Mouse (Mus musculus) monocyte, adult 5-6 weeks (primary cell): Measurements from ENCODE around the gene Slit1. TPM values are rescaled to one million over a fixed set of nuclear protein-coding genes. Genes with fewer than 3 reads are reported as not detected.
A peak's percentile ranks its signal among the peaks of the same experiment; 100 is the strongest.

Source experiments
- ATAC-seq: fragments of 153-309, 156-312 bp; replicated peaks from 2 replicates; pipeline ENCODE4 v1.8.0; 2017; ENCODE audit warnings: mild to moderate bottlenecking; ENCODE audit not compliant: low TSS enrichment, insufficient number of reproducible peaks, severe bottlenecking, poor library complexity, low FRiP score
- total RNA-seq: library from RNA; stranded (forward); fragments of 200-1000, 200-491, 200-594 nt; gene quantifications from 3 replicates; pipeline ENCODE4 v1.2.3, GENCODE M21; 2017

Gene Slit1
- total RNA-seq, 1 experiment from 2014 or later: not detected

GRCm38 (mm10) chr19:41665941-41666340 is 77.5 kb downstream of the Slit1 start:
- ATAC-seq: no peak

DNA sequence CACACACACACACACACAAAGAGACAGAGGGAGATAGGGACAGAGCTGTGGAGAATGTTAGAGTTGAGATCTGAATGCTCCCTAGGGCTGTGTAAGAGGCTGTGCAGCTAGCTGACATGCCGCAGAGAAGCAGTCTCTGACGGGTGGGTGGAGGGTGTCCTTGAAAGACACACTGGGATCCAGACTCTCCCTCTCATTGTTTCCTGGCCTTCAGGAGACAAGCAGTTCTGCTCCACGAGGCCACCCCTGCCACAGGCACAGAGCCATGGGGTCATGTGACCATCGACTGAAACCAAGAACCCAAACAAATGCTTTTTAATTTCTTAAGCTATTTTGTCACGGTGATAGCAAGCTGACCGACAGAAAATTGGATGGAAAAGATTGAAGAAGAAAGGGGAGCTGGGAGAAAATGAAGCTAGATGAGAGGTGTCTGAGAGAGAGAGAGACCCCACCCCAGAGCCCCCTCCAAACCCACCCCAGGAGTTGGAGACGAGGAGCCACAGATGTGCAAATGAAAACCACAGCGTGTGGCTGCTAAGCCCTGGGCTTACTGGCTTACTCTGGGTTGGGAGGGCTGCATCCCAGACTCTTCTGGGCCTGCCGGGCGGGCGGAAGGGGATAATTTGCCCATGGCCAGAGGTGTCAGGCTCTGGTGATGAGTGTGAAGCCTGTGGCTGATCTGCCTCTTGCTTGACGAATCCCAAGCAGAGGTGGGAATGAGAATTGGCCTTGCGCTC is 79.8 kb downstream of the Slit1 start:
- ATAC-seq: no peak

DNA sequence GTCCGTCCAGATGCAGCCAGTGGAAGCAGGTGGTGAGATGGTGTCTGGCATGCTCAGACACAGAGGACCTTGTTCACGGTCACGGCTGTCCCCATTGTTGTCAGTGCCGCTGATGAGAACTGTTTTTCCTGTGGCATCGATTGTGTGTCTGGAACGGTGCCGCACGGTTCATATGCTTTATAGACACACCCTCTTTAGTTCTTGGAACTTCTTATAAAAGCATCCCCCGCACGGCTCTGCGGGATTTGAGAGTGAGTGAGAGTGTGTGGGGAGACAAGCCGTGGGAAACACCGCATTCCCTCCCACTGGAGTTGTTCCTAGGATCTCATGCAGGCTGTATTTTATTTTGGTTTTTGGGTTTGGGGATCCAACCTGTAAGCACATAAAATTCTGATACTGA is 82.0 kb downstream of the Slit1 start:
- ATAC-seq: no peak

DNA sequence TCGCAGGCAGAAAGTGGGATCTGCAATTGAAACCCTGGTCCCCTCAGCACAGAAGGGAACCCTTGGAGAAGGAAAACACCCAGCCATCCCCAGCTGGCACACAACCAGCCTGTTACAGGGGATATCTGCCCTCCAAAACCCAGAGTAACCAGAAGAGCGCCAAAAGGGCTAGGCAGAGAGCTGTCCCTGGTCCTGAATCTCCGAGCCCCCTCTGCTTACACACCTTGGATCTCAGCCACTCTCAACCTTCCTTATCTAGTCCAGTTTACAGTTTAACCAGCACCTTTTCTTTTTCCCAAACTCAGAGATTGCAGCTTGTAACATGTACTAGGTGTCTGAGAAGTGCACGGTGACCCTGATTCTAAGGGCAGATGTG is 82.5 kb downstream of the Slit1 start:
- ATAC-seq: no peak

DNA sequence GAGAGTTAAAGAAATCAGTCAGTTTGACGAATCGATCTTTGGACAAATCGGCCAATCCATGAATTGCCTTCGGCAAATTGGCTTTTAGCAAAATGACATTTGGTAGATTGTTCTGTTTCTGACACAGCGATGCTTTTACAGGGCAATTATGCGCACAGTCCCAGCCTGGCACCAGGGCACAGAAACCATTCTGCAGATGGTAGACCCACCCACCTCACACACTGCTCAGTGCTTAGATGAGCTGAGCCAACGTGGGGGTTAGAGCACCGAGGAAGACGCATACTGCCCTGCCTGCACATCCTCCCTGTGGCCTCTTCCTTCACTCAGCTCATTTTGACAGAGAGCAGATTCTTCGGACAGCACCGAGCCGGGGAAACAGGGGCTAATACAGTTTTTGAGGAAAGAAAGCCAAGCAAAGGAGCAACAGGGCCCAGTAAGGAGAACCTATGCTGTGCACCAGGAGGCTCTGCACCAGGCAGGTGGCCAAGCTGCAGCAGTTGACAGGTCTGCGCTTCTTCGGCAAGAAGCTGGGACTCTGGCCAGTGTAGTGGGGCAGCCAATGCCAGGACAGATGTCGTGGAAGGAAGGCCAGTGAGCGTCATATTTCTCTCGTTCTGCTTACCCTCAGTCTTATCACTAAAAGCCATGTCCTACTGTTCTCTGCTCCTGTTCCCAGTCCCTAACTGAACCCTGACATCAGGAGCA is 83.0 kb downstream of the Slit1 start:
- ATAC-seq: no peak

DNA sequence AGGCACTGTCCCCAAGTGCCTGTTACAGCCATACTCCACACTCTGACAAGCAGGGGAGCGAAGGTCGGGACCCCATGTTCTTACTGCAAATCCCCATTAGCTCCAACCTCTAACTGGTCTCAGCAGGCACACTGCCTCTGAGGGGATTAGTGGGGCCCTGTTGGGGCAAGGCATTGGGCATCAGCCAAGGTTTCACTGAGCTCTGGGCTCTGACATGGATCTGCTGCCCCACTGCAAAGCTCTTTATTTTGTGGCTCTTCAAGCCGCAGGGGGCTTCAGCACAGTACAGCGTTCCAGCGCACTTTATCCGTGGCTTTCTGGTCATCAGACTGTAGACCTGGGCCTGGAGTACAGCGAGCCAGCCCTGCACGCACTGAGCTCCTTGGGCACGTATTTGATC is 86.0 kb downstream of the Slit1 start:
- no peak for ATAC-seq

- no peak for ATAC-seq
Measured at GRCm38 (mm10) chr19:41656671-41657070, 86.8 kb downstream of the Slit1 start.

- peak; percentile 49 for ATAC-seq
Measured at GRCm38 (mm10) chr19:41655970-41656369, 87.5 kb downstream of the Slit1 start.

- ATAC-seq: no peak
Measured at GRCm38 (mm10) chr19:41655089-41655783, 88.2 kb downstream of the Slit1 start.

GRCm38 (mm10) chr19:41651967-41652366 is 91.5 kb downstream of the Slit1 start:
- ATAC-seq: no peak

DNA sequence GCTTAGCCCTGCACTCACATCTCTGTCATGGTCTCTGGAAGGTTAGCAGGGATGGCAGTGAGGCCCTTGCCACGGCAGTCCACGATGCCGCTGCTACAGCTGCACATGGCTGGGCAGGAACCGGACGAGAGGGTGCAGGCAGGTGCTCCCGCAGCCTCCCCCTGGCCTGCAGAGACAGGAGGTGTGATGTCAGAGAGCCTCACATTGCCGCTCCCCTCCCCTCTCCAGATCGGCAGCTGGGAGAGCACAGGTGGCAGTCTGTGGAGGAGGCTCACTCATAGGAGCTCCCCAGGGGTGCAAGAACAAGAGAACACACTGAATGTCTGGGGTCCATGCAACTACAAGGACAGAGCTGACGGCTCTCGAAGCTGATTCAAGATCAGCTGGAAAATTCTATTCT is 94.1 kb downstream of the Slit1 start:
- ATAC-seq: no peak

DNA sequence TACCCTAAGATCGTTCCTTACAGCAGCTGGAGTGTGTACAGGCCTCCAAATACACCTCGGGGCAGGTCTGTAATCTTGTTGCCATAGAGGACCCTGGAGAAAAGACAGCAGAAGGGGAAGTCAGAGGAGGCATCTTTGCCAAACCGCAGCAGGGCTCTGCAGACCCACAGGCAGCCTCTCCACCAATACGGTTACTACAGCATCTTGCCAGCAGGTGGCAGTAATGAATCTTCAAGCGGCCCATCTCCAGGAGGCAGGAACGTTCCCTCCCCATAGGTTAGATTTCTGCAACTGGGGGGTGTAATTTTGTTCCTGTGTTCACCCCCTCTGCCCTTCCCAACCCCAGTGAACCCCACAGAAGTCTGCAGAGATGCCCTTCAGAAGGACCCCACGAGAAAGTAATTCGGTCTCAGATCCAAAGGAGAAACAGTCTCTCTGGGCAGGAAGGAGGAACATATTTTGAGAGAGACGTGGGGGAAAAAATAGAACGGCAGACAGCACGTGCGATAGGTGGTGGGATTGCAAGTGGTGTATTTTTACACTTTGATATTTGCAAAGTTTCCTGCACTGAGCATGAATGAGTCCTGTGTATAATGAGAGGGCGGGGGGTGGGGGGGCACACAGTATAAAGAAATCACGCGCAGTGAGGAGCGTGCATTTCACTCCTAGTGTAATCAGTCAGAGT is 96.4 kb downstream of the Slit1 start:
- ATAC-seq: peak; percentile 70

- no peak for ATAC-seq
Measured at GRCm38 (mm10) chr19:41643010-41643409, 100.5 kb downstream of the Slit1 start.

GRCm38 (mm10) chr19:41634999-41635398 is 108.5 kb downstream of the Slit1 start:
- ATAC-seq: no peak

- ATAC-seq: no peak
Measured at GRCm38 (mm10) chr19:41634099-41634498, 109.4 kb downstream of the Slit1 start.

- ATAC-seq: no peak
Measured at GRCm38 (mm10) chr19:41629532-41629931, 113.9 kb downstream of the Slit1 start.

GRCm38 (mm10) chr19:41628970-41629369 is 114.5 kb downstream of the Slit1 start:
- no peak for ATAC-seq

DNA sequence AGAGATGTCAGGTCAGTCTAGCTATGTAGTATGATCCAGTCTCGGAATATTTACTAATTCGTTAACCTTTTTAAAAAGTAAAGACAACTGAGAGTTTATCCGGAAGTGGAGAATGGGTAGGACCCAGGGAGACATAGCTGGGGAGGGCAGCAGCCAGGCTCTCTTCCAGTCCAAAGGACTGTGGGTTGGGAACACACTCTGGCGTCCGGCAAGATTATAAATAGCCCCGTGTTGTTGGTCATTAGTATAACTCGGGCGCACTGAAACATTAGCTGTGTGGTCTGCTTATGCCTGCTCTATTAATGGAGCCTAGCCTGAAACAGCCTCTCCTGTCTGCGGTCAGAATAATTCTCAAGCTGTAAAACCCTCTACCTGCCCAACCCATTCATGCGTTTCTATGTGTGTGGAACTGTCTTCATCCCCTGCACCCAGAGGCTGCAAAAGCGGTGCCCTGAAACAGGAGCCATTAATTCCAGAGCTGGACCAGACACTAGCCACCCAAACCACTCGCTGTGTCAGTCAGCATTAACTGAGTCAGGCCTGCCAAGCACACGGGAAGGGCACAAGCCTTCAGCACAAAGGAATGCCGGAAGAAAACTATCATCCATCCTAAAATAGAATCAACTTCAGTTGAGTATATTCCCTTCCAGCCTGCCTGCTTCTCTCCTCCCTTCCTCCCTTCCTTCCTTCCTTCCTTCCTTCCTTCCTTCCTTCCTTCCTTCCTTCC is 122.9 kb downstream of the Slit1 start:
- ATAC-seq: no peak
